Mouse (Mus musculus) forebrain, embryonic 12.5 days (tissue): ENCODE measurements around the gene Scnm1. TPM values are rescaled to one million over a fixed set of nuclear protein-coding genes. Genes with fewer than 3 reads are reported as not detected.

Experiments used
- ATAC-seq: fragments of 200-750 bp; cut with Nextera tagmentation; 2 replicates; pipeline ENCODE4 v1.8.0; 2017; ENCODE audit warnings: moderate TSS enrichment; ENCODE audit not compliant: low FRiP score
- H3K27ac ChIP-seq: fragments of 300-500 bp; sonication (generic); 2 replicates; pipeline ENCODE4 v1.5.1; 2016; ENCODE audit warnings: mild to moderate bottlenecking
- H3K27me3 ChIP-seq: fragments of 300-500 bp; sonication (generic); 2 replicates; pipeline ENCODE4 v1.6.1; 2016; ENCODE audit warnings: mild to moderate bottlenecking
- H3K36me3 ChIP-seq: fragments of 300-500 bp; sonication (generic); replicated peaks from 2 replicates; pipeline ENCODE4 v1.6.1; 2016; ENCODE audit warnings: mild to moderate bottlenecking
- H3K4me1 ChIP-seq: fragments of 300-500 bp; sonication (generic); 2 replicates; pipeline ENCODE4 v1.6.1; 2016
- H3K4me2 ChIP-seq: fragments of 300-500 bp; sonication (generic); 2 replicates; pipeline ENCODE4 v1.6.1; 2016; ENCODE audit warnings: mild to moderate bottlenecking, moderate library complexity
- H3K4me3 ChIP-seq: fragments of 300-500 bp; sonication (generic); replicated peaks from 2 replicates; pipeline ENCODE4 v1.5.1; 2016; ENCODE audit warnings: mild to moderate bottlenecking
- H3K9ac ChIP-seq: fragments of 300-500 bp; sonication (generic); 2 replicates; pipeline ENCODE4 v1.6.1; 2016; ENCODE audit warnings: mild to moderate bottlenecking
- H3K9me3 ChIP-seq: fragments of 300-500 bp; sonication (generic); 2 replicates; pipeline ENCODE4 v1.6.1; 2016
- WGBS: fragments of 180-500 bp; shearing (Covaris S2); methylation state at CpG from one replicate; pipeline ENCODE4 v1.1.7; 2016; 5-methylcytosine and 5-hydroxymethylcytosine counted together
- microRNA-seq: library from miRNA; unstranded; fragments of <30 nt; microRNA quantifications from one replicate; pipeline ENCODE4, GENCODE M21; 2017
- polyA plus RNA-seq: library from polyadenylated mRNA; unstranded; fragments of >200 nt; fragmentation: Nextera tagmentation; extraction: Ambion mirVana; gene quantifications from 2 replicates; pipeline ENCODE4 v1.2.1, GENCODE M21; 2016

The Scnm1 gene
- polyA plus RNA-seq, 1 experiment from 2014 or later, result 84.6 TPM

DNA sequence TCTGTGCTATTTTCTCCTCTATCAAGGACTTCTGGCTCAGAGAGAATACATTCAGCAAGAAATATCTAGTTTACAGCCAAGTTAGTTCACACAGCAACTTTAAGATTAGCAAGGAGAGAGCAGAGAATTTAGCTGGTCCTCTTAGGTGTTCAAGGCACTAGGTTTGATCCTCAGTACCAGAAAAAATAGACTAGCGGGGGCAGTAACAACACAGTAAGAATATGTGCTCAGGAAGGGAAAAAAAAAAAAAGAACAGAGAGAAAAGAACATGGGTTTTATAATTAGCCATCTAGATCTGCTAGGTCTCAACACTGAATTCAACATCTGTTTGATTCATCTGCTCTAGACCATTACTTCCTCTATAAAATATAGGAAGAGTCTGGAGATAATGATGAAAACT lies 45.7 kb downstream of the Scnm1 start:
- peaks cover 7% of the 10 kb centered on the region; the same call in 1 of the 2 replicates for H3K36me3 ChIP-seq

More for the DNA sequence above, 45.7 kb downstream of the Scnm1 start:
- no peak overlapping the region for H3K9ac ChIP-seq
- H3K4me2 ChIP-seq, result no peak overlapping the region
- no peaks in the 10 kb centered on the region for H3K9me3 ChIP-seq
- WGBS, result 100% methylated on average over 1 of the region's 1 CpGs
- ATAC-seq, result no peak
- H3K27me3 ChIP-seq, result no peaks in the 10 kb centered on the region
- no peak overlapping the region for H3K4me3 ChIP-seq
- no peak overlapping the region for H3K27ac ChIP-seq
- no peaks in the 10 kb centered on the region for H3K4me1 ChIP-seq

Small RNA genes lying within 50 kb of the gene (microRNA-seq; reads per million reads assigned to microRNA genes)
- not detected for gene Mir8099-1

Other genes starting within 250 kb of the Scnm1 start
- 295 and 311 TPM in 2 replicates for gene Psmb4, start 247.1 kb downstream of the Scnm1 start, polyA plus RNA-seq
- gene Selenbp1, start 201.0 kb downstream of the Scnm1 start, polyA plus RNA-seq, result 5.5 and 5.9 TPM in 2 replicates
- gene Rfx5, start 179.9 kb downstream of the Scnm1 start, polyA plus RNA-seq, result 8.6 and 9.2 TPM in 2 replicates
- gene Pi4kb, start 159.3 kb downstream of the Scnm1 start, polyA plus RNA-seq, result 17.2 and 25.5 TPM in 2 replicates
- gene Zfp687, start 118.6 kb downstream of the Scnm1 start, polyA plus RNA-seq, result 36.6 and 39.0 TPM in 2 replicates
- 283 and 295 TPM in 2 replicates for gene Psmd4, start 91.4 kb downstream of the Scnm1 start, polyA plus RNA-seq
- gene Pip5k1a, start 27.1 kb downstream of the Scnm1 start, polyA plus RNA-seq, result 21.4 and 23.0 TPM in 2 replicates
- gene Vps72, start 23.0 kb downstream of the Scnm1 start, polyA plus RNA-seq, result 242 and 252 TPM in 2 replicates
- gene Tmod4, start 9.5 kb downstream of the Scnm1 start, polyA plus RNA-seq, result 0.97 and 1.1 TPM in 2 replicates
- 19.7 and 21.1 TPM in 2 replicates for gene Lysmd1, start 77 bp upstream of the Scnm1 start, polyA plus RNA-seq
- 1.5 and 2.0 TPM in 2 replicates for gene Tnfaip8l2, start 8.3 kb upstream of the Scnm1 start, polyA plus RNA-seq
- 31.2 and 34.5 TPM in 2 replicates for gene Sema6c, start 26.4 kb upstream of the Scnm1 start, polyA plus RNA-seq
- gene Gabpb2, start 83.9 kb upstream of the Scnm1 start, polyA plus RNA-seq, result 12.2 and 12.5 TPM in 2 replicates
- 105 and 110 TPM in 2 replicates for gene Cdc42se1, start 94.7 kb upstream of the Scnm1 start, polyA plus RNA-seq
- gene Mllt11, start 98.2 kb upstream of the Scnm1 start, polyA plus RNA-seq, result 96.2 and 98.8 TPM in 2 replicates
- 0.12 and 0.31 TPM in 2 replicates for gene Gm128, start 107.6 kb upstream of the Scnm1 start, polyA plus RNA-seq
- gene Bnipl, start 117.2 kb upstream of the Scnm1 start, polyA plus RNA-seq, result 0.42 and 0.63 TPM in 2 replicates
- 37.4 and 39.8 TPM in 2 replicates for gene Mindy1, start 147.3 kb upstream of the Scnm1 start, polyA plus RNA-seq
- gene Prune1, start 148.1 kb upstream of the Scnm1 start, polyA plus RNA-seq, result 30.0 and 30.9 TPM in 2 replicates
- 1.1 and 1.4 TPM in 2 replicates for gene Anxa9, start 173.2 kb upstream of the Scnm1 start, polyA plus RNA-seq
- gene Cers2, start 180.8 kb upstream of the Scnm1 start, polyA plus RNA-seq, result 109 and 111 TPM in 2 replicates
- gene Setdb1, start 223.2 kb upstream of the Scnm1 start, polyA plus RNA-seq, result 66.2 and 70.2 TPM in 2 replicates